Comparison of ENCODE assay signal across 24 mouse cellular contexts in genomic region chr4:149850045-149850444, GRCm38 (mm10).
"Had no signal": no experiment of that assay in that cellular context is flagged by ENCODE, and none has a peak within 500 bp of the region (broad histone marks: within the 10 kb centered on the region; RNA-seq: fewer than 3 reads in every experiment).

No protein-coding gene starts in this region.

- DNase-seq: gastrocnemius, postnatal 14 days; gastrocnemius, postnatal 36 days; heart, postnatal 14 days; heart, postnatal 36 days; kidney, adult 18-20 months; kidney, adult 8-10 months; kidney, postnatal 10 days; kidney, postnatal 25 days; layer of hippocampus, adult 9-11 months; layer of hippocampus, postnatal 36 days; left cerebral cortex, postnatal 4 days had no signal

- H3K36me3 ChIP-seq: heart, embryonic 10.5 days; heart, embryonic 13.5 days; heart, embryonic 15.5 days; hindbrain, embryonic 13.5 days; hindbrain, embryonic 15.5 days; intestine, embryonic 15.5 days; limb, embryonic 13.5 days; limb, embryonic 15.5 days; liver, embryonic 12.5 days had no signal

- H3K4me2 ChIP-seq: heart, embryonic 13.5 days; heart, embryonic 15.5 days; hindbrain, embryonic 13.5 days; hindbrain, embryonic 15.5 days; intestine, embryonic 15.5 days; limb, embryonic 13.5 days; limb, embryonic 15.5 days; liver, embryonic 12.5 days had no signal

- ATAC-seq: hindbrain, postnatal 0 days; inflammation-experienced regulatory T-cells, adult 6 months; intestine, embryonic 15.5 days; intestine, postnatal 0 days; liver, embryonic 12.5 days had no signal

- H3K27me3 ChIP-seq: heart, embryonic 13.5 days; hindbrain, embryonic 13.5 days; hindbrain, embryonic 15.5 days; intestine, embryonic 15.5 days; limb, embryonic 13.5 days; limb, embryonic 15.5 days had no signal

- H3K9ac ChIP-seq: heart, embryonic 13.5 days; heart, embryonic 15.5 days; hindbrain, embryonic 13.5 days; hindbrain, embryonic 15.5 days; intestine, embryonic 15.5 days; limb, embryonic 13.5 days; limb, embryonic 15.5 days; liver, embryonic 12.5 days; liver, embryonic 14.5 days had no signal

- H3K4me3 ChIP-seq: heart, embryonic 10.5 days; heart, embryonic 13.5 days; heart, embryonic 15.5 days; hindbrain, embryonic 13.5 days; hindbrain, embryonic 15.5 days; intestine, embryonic 15.5 days; limb, embryonic 13.5 days; limb, embryonic 15.5 days; liver, embryonic 12.5 days had no signal

- H3K27ac ChIP-seq: heart, embryonic 10.5 days; heart, embryonic 13.5 days; heart, embryonic 15.5 days; hindbrain, embryonic 13.5 days; hindbrain, embryonic 15.5 days; hindbrain, postnatal 0 days; intestine, embryonic 15.5 days; limb, embryonic 13.5 days; limb, embryonic 15.5 days; liver, embryonic 12.5 days; liver, embryonic 14.5 days had no signal

- H3K9me3 ChIP-seq: heart, embryonic 10.5 days; heart, embryonic 13.5 days; heart, embryonic 15.5 days; hindbrain, embryonic 13.5 days; hindbrain, embryonic 15.5 days; intestine, embryonic 15.5 days; limb, embryonic 13.5 days; limb, embryonic 15.5 days; liver, embryonic 12.5 days had no signal
